Mouse (Mus musculus): Measurements from ENCODE around the gene Trappc13. TPM values are rescaled to one million over a fixed set of nuclear protein-coding genes. Genes with fewer than 3 reads are reported as not detected.
"Not testable (repeated sequence)": the region's sequence is repeated elsewhere in the genome, so short reads cannot be mapped to it uniquely, and the experiment has no call there.

The Trappc13 gene
- polyA plus RNA-seq (2015; fragmentation: Nextera tagmentation; extraction: Ambion mirVana) = 44.4 and 53.3 TPM in 2 replicates

- peak within 1 kb of the TSS; percentile 98 for H3K4me3 ChIP-seq (ENCODE audit: low read length)
- peak; percentile 81 for ATAC-seq (replicated peaks; ENCODE audit: extremely low read depth, insufficient read depth, low FRiP score)
- H3K4me1 ChIP-seq (ENCODE audit: control insufficient read depth, insufficient read depth, low read length) = peaks cover 9% of the 10 kb centered on the region
- under 1% methylated on average over 32 of the region's 32 CpGs for whole genome bisulfite sequencing
- peak within 1 kb of the TSS; percentile 89 for H3K27ac ChIP-seq (ENCODE audit: low read length)
- no peaks in the 10 kb centered on the region for H3K27me3 ChIP-seq (ENCODE audit: control insufficient read depth, insufficient read depth, low read length)
- peaks cover 9% of the 10 kb centered on the region; the same call in 1 of the 2 replicates for H3K36me3 ChIP-seq (ENCODE audit: control insufficient read depth, insufficient read depth)
- no peaks in the 10 kb centered on the region for H3K9me3 ChIP-seq (replicated peaks; ENCODE audit: control insufficient read depth, low read length)
- H3K9ac ChIP-seq (ENCODE audit: low read length) = peak within 1 kb of the TSS; percentile 92
- H3K4me2 ChIP-seq (ENCODE audit: low read depth, low read length) = peak within 1 kb of the TSS; percentile 85
Observed at GRCm38 (mm10) chr13:104177796-104178649, at the start of gene Trappc13. Gene Trappc13, minus strand, starts transcription at chr13:104178469.

GRCm38 (mm10) chr13:104227478-104227877, 49.2 kb upstream of the Trappc13 start:
- Histone ChIP-seq H3K27ac (ENCODE audit: low read length) (no peak overlapping the region), H3K4me2 (ENCODE audit: low read depth, low read length) (peak overlapping the region; percentile 87), H3K27me3 (ENCODE audit: control insufficient read depth, insufficient read depth, low read length) (no peaks in the 10 kb centered on the region), H3K4me1 (ENCODE audit: control insufficient read depth, insufficient read depth, low read length) (peaks cover 12% of the 10 kb centered on the region), H3K36me3 (ENCODE audit: control insufficient read depth, insufficient read depth) (peaks cover 6% of the 10 kb centered on the region; the same call in 1 of the 2 replicates), H3K4me3 (ENCODE audit: low read length) (peak overlapping the region; percentile 91), H3K9me3 (replicated peaks; ENCODE audit: control insufficient read depth, low read length) (no peaks in the 10 kb centered on the region), H3K9ac (ENCODE audit: low read length) (peak overlapping the region; percentile 87)
- ATAC-seq (replicated peaks; ENCODE audit: extremely low read depth, insufficient read depth, low FRiP score) = no peak
- WGBS = 31% methylated on average over 3 of the region's 3 CpGs

DNA sequence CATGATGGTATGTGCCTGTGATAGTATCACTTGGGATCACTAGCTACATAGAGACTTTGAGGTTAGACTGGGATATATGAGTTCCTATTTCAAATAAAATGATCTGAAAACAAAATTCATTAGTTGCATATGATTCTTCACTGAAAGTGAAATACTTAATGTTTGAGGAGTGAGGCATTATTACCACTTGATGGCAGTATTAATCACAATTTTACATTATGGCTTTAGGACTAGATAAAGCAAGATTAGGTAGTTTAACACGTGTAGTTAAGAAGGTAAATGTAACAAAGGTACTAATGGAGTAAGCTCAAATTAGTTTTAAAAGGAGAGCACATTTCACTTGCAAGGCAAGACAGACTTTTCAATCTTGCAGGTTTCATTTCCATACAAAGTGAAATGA, 26.0 kb upstream of the Trappc13 start:
- H3K27ac ChIP-seq (ENCODE audit: low read length) = no peak overlapping the region
- H3K9me3 ChIP-seq (replicated peaks; ENCODE audit: control insufficient read depth, low read length) = no peaks in the 10 kb centered on the region
- H3K4me3 ChIP-seq (ENCODE audit: low read length) = no peak overlapping the region
- no peak for ATAC-seq (replicated peaks; ENCODE audit: extremely low read depth, insufficient read depth, low FRiP score)
- H3K4me2 ChIP-seq (ENCODE audit: low read depth, low read length) = no peak overlapping the region
- no peak overlapping the region for H3K9ac ChIP-seq (ENCODE audit: low read length)
- peaks cover 23% of the 10 kb centered on the region for H3K36me3 ChIP-seq (ENCODE audit: control insufficient read depth, insufficient read depth)
- H3K27me3 ChIP-seq (ENCODE audit: control insufficient read depth, insufficient read depth, low read length) = no peaks in the 10 kb centered on the region
- 51% methylated on average over 1 of the region's 1 CpGs for WGBS
- H3K4me1 ChIP-seq (ENCODE audit: control insufficient read depth, insufficient read depth, low read length) = no peaks in the 10 kb centered on the region

- ATAC-seq (replicated peaks; ENCODE audit: extremely low read depth, insufficient read depth, low FRiP score); H3K4me1 ChIP-seq (ENCODE audit: control insufficient read depth, insufficient read depth, low read length); H3K27ac ChIP-seq (ENCODE audit: low read length); H3K4me2 ChIP-seq (ENCODE audit: low read depth, low read length); H3K4me3 ChIP-seq (ENCODE audit: low read length); H3K9me3 ChIP-seq (replicated peaks; ENCODE audit: control insufficient read depth, low read length); H3K27me3 ChIP-seq (ENCODE audit: control insufficient read depth, insufficient read depth, low read length); H3K9ac ChIP-seq (ENCODE audit: low read length): not testable (repeated sequence)
- H3K36me3 ChIP-seq (ENCODE audit: control insufficient read depth, insufficient read depth) = peaks cover 18% of the 10 kb centered on the region
Observed at GRCm38 (mm10) chr13:104195891-104196290, 17.6 kb upstream of the Trappc13 start.

DNA sequence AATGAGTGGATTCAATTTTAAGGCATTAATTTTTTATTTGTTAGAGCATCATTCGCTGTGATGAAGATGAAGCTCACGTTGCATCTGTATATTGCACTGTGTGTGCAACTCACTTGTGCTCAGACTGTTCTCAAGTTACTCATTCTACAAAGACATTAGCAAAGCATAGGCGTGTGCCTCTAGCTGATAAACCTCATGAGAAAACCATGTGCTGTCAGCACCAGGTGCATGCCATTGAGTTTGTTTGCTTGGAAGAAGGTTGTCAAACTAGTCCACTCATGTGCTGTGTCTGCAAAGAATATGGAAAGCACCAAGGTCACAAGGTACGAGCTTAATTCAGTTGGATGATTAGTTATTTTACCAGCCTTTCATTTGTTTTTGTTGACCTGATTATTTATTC, 9.1 kb upstream of the Trappc13 start:
- 0 out of 2 replicates have a peak, but pooled peaks cover 2% of the 10 kb centered on the region for H3K4me1 ChIP-seq (ENCODE audit: control insufficient read depth, insufficient read depth, low read length)
- peaks cover 23% of the 10 kb centered on the region for H3K36me3 ChIP-seq (ENCODE audit: control insufficient read depth, insufficient read depth)
- no peak overlapping the region for H3K9ac ChIP-seq (ENCODE audit: low read length)
- H3K27me3 ChIP-seq (ENCODE audit: control insufficient read depth, insufficient read depth, low read length) = no peaks in the 10 kb centered on the region
- no peak overlapping the region for H3K27ac ChIP-seq (ENCODE audit: low read length)
- no peaks in the 10 kb centered on the region for H3K9me3 ChIP-seq (replicated peaks; ENCODE audit: control insufficient read depth, low read length)
- no peak overlapping the region for H3K4me2 ChIP-seq (ENCODE audit: low read depth, low read length)
- H3K4me3 ChIP-seq (ENCODE audit: low read length) = no peak overlapping the region
- no peak for ATAC-seq (replicated peaks; ENCODE audit: extremely low read depth, insufficient read depth, low FRiP score)
- 61% methylated on average over 4 of the region's 4 CpGs for WGBS

- Histone ChIP-seq H3K4me2 (ENCODE audit: low read depth, low read length) (peak overlapping the region; percentile 71), H3K4me1 (ENCODE audit: control insufficient read depth, insufficient read depth, low read length) (peaks cover 9% of the 10 kb centered on the region), H3K27ac (ENCODE audit: low read length) (peak overlapping the region; percentile 84; the same call in 1 of the 2 replicates), H3K9ac (ENCODE audit: low read length) (peak overlapping the region; percentile 92), H3K27me3 (ENCODE audit: control insufficient read depth, insufficient read depth, low read length) (no peaks in the 10 kb centered on the region), H3K4me3 (ENCODE audit: low read length) (peak overlapping the region; percentile 98), H3K36me3 (ENCODE audit: control insufficient read depth, insufficient read depth) (peaks cover 12% of the 10 kb centered on the region; the same call in 1 of the 2 replicates), H3K9me3 (replicated peaks; ENCODE audit: control insufficient read depth, low read length) (no peaks in the 10 kb centered on the region)
- ATAC-seq (replicated peaks; ENCODE audit: extremely low read depth, insufficient read depth, low FRiP score) = no peak
- 7% methylated on average over 13 of the region's 13 CpGs for WGBS
Observed at GRCm38 (mm10) chr13:104179176-104179888, 1.1 kb upstream of the Trappc13 start.

DNA sequence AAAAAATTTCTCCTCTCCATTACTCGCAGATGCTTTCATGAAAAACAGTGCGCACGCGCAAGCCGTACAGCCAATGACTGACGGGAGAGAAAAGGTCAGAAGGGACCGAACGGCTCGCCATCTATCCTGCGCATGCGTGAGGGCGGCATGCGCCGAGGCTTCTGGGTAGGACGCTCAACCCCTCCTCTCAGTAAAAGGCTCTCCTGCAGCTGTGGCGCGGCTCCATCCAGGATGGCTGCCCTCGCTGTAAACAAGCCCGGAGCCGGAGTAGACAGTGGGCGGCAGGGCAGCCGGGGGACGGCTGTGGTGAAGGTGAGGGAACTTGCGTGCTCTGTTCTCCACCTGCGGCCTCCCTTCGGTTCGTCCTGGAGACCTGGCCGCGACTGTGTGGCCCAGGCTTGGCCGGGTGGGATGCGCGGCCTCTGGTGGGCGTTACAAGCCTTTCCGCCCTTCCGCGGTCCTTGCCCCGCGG, 417 bp upstream of the Trappc13 start, which contains the start of gene Trim23:
Gene Trim23 (plus strand): TSS at position 148 of the 472 bp plus-strand sequence.
- Histone ChIP-seq H3K9me3 (replicated peaks; ENCODE audit: control insufficient read depth, low read length) (no peaks in the 10 kb centered on the region), H3K27me3 (ENCODE audit: control insufficient read depth, insufficient read depth, low read length) (no peaks in the 10 kb centered on the region), H3K36me3 (ENCODE audit: control insufficient read depth, insufficient read depth) (peaks cover 11% of the 10 kb centered on the region; the same call in 1 of the 2 replicates), H3K9ac (ENCODE audit: low read length) (peak within 1 kb of the TSS; percentile 92), H3K4me3 (ENCODE audit: low read length) (peak within 1 kb of the TSS; percentile 98), H3K27ac (ENCODE audit: low read length) (peak within 1 kb of the TSS; percentile 89), H3K4me1 (ENCODE audit: control insufficient read depth, insufficient read depth, low read length) (peaks cover 9% of the 10 kb centered on the region), H3K4me2 (ENCODE audit: low read depth, low read length) (peak within 1 kb of the TSS; percentile 85)
- peak; percentile 99 for ATAC-seq (replicated peaks; ENCODE audit: extremely low read depth, insufficient read depth, low FRiP score)
- WGBS = under 1% methylated on average over 38 of the region's 38 CpGs

- peaks cover 6% of the 10 kb centered on the region; the same call in 1 of the 2 replicates for H3K36me3 ChIP-seq (ENCODE audit: control insufficient read depth, insufficient read depth)
- H3K27ac ChIP-seq (ENCODE audit: low read length) = no peak overlapping the region
- peak overlapping the region; percentile 63 for H3K4me2 ChIP-seq (ENCODE audit: low read depth, low read length)
- H3K9me3 ChIP-seq (replicated peaks; ENCODE audit: control insufficient read depth, low read length) = no peaks in the 10 kb centered on the region
- no peak for ATAC-seq (replicated peaks; ENCODE audit: extremely low read depth, insufficient read depth, low FRiP score)
- H3K27me3 ChIP-seq (ENCODE audit: control insufficient read depth, insufficient read depth, low read length) = no peaks in the 10 kb centered on the region
- 61% methylated on average over 3 of the region's 3 CpGs for WGBS
- peak overlapping the region; percentile 38 for H3K4me3 ChIP-seq (ENCODE audit: low read length)
- peaks cover 9% of the 10 kb centered on the region for H3K4me1 ChIP-seq (ENCODE audit: control insufficient read depth, insufficient read depth, low read length)
- H3K9ac ChIP-seq (ENCODE audit: low read length) = peak overlapping the region; percentile 50
Observed at GRCm38 (mm10) chr13:104176874-104177273, 1.4 kb downstream of the Trappc13 start.
